Mouse (Mus musculus) olfactory bulb, adult 2 months (tissue): ENCODE measurements around the gene Prrx2. TPM values are rescaled to one million over a fixed set of nuclear protein-coding genes. Genes with fewer than 3 reads are reported as not detected.

ENCODE experiments used
- H3K27ac ChIP-seq: fragments of 200-500 bp; 2 replicates; pipeline ENCODE4 v1.5.1; 2012; ENCODE audit warnings: low read depth, low read length; ENCODE audit not compliant: insufficient read depth
- H3K4me1 ChIP-seq: fragments of 200-500 bp; 2 replicates; pipeline ENCODE4 v1.6.1; 2012; ENCODE audit warnings: low read length; ENCODE audit not compliant: control insufficient read depth, insufficient read depth
- H3K4me3 ChIP-seq: fragments of 200-500 bp; 2 replicates; pipeline ENCODE4 v1.5.1; 2012; ENCODE audit warnings: mild to moderate bottlenecking, low read depth, low read length, moderate library complexity; ENCODE audit not compliant: insufficient read depth
- CTCF ChIP-seq: fragments of 200-500 bp; IDR thresholded peaks from 2 replicates; pipeline ENCODE4 v1.5.1; 2012; ENCODE audit warnings: low read depth, mild to moderate bottlenecking, low read length, moderate library complexity; ENCODE audit not compliant: insufficient read depth
- POLR2A ChIP-seq: fragments of 200-500 bp; IDR thresholded peaks from 2 replicates; pipeline ENCODE4 v1.6.1; 2012; ENCODE audit warnings: mild to moderate bottlenecking, low read depth, low read length, moderate library complexity; ENCODE audit not compliant: insufficient read depth
- WGBS: fragments of 180-500 bp; shearing (Covaris S2); methylation state at CpG from one replicate; pipeline ENCODE4 v1.1.7; 2018; 5-methylcytosine and 5-hydroxymethylcytosine counted together
- polyA plus RNA-seq: library from polyadenylated mRNA; stranded (reverse); fragments of >200 nt; gene quantifications from 2 replicates; pipeline ENCODE4 v1.2.4, GENCODE M21; 2012; ENCODE audit warnings: low replicate concordance; ENCODE audit not compliant: missing spikeins, insufficient read depth, insufficient read length

Gene Prrx2
- polyA plus RNA-seq, 1 experiment, result not detected

- Histone ChIP-seq H3K4me3 (no peak overlapping the region), H3K27ac (no peak overlapping the region), H3K4me1 (peaks cover 62% of the 10 kb centered on the region)
- TF ChIP-seq POLR2A, result no peak
- no peak for TF ChIP-seq CTCF
- WGBS, result 63% methylated on average over 5 of the region's 5 CpGs
Observed at GRCm38 (mm10) chr2:30859782-30860181, 25.0 kb downstream of the Prrx2 start.

DNA sequence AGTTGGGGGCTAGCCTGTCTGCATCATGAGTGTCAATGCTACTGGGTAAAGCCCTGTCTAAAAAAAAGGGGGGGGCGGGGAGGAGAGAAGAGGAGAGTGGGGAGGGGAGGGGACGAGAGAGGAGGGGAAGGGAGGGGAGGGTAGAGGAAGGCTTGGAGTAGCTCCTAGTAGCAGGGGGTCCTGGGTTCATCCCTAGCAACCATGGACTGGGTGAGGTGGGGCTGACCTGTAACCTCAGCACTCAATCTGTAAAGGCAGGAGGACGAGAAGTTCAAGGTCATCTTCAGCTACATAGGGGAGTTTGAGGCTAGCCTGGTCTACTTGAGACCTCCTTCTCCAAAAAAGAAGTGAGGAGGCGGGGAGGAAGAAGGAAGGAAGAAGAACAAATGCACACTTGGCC, 27.3 kb downstream of the Prrx2 start:
- TF ChIP-seq POLR2A (no peak), CTCF (no peak)
- 49% methylated on average over 3 of the region's 4 CpGs for WGBS

DNA sequence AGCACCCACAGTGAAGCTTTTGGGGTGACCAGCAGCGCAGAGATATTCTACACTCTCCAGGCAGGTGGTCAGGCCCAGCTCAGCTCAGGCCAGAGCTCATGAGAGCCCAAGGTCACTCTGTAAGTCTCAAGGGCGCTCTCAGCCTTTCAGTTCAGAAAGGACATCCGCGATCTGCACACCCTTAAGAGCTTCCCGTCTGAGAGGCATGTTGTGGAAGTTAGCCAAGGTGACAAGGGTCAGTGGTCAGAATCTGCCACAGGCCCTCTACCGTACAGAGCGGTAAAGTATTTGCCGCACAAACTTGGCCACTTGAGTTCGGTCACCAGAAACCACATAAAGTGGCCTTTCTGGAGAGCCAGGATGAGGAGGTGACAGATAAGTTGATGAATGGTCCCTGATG, 28.8 kb downstream of the Prrx2 start:
- 89% methylated on average over 9 of the region's 9 CpGs for WGBS
- Histone ChIP-seq H3K27ac (no peak overlapping the region), H3K4me3 (no peak overlapping the region), H3K4me1 (peaks cover 45% of the 10 kb centered on the region)
- TF ChIP-seq POLR2A, result no peak
- TF ChIP-seq CTCF, result no peak

More for the DNA sequence above, 27.3 kb downstream of the Prrx2 start:
- Histone ChIP-seq H3K27ac (0 out of 2 replicates have a peak overlapping the region, but pooled peaks have one; percentile 12), H3K4me1 (peaks cover 58% of the 10 kb centered on the region), H3K4me3 (no peak overlapping the region)

DNA sequence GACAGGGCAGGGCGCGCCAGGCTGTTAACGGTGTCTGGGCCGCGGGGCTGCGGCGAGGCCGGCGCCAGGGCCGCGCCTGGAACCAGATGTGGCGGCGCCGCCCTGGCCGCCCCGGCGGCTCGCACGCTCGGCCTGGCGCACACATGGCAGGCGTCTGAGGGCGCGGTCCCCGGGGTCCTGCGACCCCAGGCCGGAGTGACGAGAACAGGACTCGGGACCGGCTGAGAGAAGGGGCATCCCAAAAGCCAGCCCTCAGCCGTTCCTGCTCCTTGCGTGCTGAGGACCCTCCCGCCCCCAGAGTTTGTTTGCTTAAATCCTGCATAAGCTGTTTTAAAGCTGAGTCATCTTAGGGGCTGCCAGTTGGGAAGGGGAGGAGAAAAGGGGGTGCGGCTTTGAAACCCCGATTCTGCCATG, 30.2 kb downstream of the Prrx2 start:
- 4% methylated on average over 35 of the region's 35 CpGs for WGBS
- TF ChIP-seq POLR2A, result no peak
- TF ChIP-seq CTCF, result no peak
- H3K27ac ChIP-seq, result no peak overlapping the region
- H3K4me1 ChIP-seq, result peaks cover 39% of the 10 kb centered on the region
- peak overlapping the region; percentile 26 for H3K4me3 ChIP-seq

DNA sequence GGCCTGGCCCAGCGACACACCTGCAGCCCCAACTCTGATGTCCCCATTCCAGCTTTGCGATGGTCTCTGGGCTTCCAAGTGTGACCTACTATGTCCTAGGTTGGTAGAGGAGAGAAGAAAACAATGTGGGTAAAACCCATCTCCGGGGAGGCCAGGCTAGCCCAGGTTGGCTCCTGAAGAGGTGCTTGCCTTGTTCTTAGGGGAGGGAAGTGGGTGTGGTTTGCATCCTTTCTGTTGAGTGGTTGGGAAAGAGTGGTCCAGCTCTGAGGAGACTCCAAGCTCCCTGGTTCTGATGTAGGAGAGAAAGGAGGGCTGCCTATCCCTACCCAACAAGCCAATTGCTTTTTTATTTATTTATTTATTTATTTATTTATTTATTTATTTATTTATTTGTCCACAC, 30.7 kb downstream of the Prrx2 start:
- no peak for TF ChIP-seq POLR2A
- no peak for TF ChIP-seq CTCF
- 63% methylated on average over 3 of the region's 3 CpGs for WGBS
- H3K4me1 ChIP-seq, result peaks cover 39% of the 10 kb centered on the region
- no peak overlapping the region for H3K4me3 ChIP-seq
- no peak overlapping the region for H3K27ac ChIP-seq

- no peak overlapping the region for H3K4me3 ChIP-seq
- TF ChIP-seq POLR2A (no peak), CTCF (no peak)
- H3K27ac ChIP-seq, result no peak overlapping the region
- H3K4me1 ChIP-seq, result peaks cover 8% of the 10 kb centered on the region
- 60% methylated on average over 8 of the region's 8 CpGs for WGBS
Observed at GRCm38 (mm10) chr2:30870863-30871262, 36.1 kb downstream of the Prrx2 start.

GRCm38 (mm10) chr2:30872669-30873068, 37.9 kb downstream of the Prrx2 start:
- TF ChIP-seq POLR2A, result no peak
- TF ChIP-seq CTCF, result no peak
- Histone ChIP-seq H3K4me1 (peaks cover 9% of the 10 kb centered on the region), H3K4me3 (no peak overlapping the region), H3K27ac (no peak overlapping the region)
- WGBS, result 79% methylated on average over 6 of the region's 6 CpGs

GRCm38 (mm10) chr2:30874445-30874844, 39.7 kb downstream of the Prrx2 start:
- peaks cover 9% of the 10 kb centered on the region for H3K4me1 ChIP-seq
- H3K27ac ChIP-seq, result no peak overlapping the region
- 54% methylated on average over 10 of the region's 10 CpGs for WGBS
- no peak for TF ChIP-seq CTCF
- no peak for TF ChIP-seq POLR2A
- no peak overlapping the region for H3K4me3 ChIP-seq

- no peak overlapping the region for H3K27ac ChIP-seq
- no peak overlapping the region for H3K4me3 ChIP-seq
- 74% methylated on average over 7 of the region's 7 CpGs for WGBS
- peaks cover 9% of the 10 kb centered on the region for H3K4me1 ChIP-seq
- TF ChIP-seq POLR2A (no peak), CTCF (no peak)
Observed at GRCm38 (mm10) chr2:30875096-30875495, 40.3 kb downstream of the Prrx2 start.

DNA sequence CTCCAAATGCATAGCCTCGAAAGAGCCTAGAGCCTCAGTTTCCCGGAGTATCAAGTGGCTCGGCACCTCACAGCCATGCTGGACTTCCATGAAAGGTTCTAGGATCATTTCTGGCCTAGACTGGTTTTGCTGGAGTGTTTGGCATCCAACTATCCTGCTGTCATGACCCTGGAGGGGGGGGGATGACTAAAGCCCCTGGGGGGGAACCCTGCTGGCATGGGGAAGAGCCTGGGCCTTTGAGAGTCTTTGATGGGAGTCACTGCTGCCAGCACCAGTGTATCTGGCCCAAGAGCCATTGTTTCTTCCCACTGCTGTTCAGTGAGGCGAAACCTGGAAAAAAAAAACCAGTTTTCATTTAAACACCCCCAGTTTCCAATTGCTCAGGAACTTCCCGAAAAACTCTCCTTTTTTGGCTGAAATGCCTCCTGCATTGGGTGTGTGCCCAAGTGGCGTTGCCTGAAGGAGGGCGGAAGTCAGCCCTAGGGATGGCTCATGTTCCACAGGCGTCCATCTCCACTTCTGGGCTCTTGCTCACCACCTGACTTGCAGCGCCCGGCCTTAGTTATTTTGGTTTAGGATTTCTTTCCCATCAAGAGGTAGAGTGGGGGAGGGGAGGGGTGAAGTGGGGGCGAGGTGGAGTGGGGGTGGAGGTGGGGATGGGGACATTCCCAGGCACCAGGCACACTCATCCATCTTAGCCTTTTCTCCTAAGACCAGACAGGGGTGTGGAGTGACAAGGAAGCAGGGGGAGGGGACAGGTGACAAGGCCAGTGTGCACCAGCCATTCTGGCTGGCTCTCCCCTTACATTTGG, 41.1 kb downstream of the Prrx2 start:
- no peak overlapping the region for H3K27ac ChIP-seq
- H3K4me3 ChIP-seq, result no peak overlapping the region
- 49% methylated on average over 11 of the region's 11 CpGs for WGBS

More for the DNA sequence above, 41.1 kb downstream of the Prrx2 start:
- H3K4me1 ChIP-seq, result peaks cover 9% of the 10 kb centered on the region
- TF ChIP-seq CTCF, result no peak
- TF ChIP-seq POLR2A, result no peak
